Mouse (Mus musculus): Measurements from ENCODE around the gene Pipox.

The Pipox gene

DNA sequence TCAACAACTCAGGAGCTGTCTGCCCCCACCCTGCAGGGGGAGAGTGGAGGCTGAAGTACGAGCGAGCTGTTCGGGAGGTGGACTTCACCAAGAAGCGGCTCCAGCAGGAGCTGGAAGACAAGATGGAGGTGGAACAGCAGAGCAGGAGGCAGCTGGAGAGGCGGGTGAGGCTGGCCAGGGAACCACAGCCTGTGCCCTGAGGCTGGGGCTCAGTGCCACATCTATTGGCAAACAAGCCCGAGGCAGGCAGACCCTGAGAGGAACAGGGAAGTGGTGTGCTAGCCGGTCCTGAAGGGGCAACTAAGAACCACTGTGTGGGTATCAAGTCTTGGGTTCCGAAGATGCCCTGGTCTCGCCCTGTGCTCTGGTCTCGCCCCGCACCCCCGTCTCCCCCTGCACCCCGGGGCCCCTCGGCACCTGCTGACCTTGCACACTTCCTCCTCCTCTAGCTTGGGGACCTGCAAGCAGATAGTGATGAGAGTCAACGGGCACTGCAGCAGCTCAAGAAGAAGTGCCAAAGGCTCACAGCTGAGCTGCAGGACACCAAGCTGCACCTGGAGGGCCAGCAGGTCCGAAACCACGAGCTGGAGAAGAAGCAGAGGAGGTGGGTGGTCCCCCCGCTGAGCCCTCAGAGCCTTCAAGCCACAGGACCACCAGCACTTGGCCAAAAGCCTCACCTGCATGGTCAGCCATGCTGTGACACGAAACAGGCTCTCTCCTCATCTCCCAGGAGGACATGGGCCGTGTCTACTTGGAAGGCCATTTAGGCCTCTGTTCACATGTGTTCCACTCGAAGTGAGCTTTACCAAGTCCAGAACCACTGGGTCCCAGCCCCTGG is 50.6 kb downstream of the Pipox start:
- no peak for DNase-seq

DNA sequence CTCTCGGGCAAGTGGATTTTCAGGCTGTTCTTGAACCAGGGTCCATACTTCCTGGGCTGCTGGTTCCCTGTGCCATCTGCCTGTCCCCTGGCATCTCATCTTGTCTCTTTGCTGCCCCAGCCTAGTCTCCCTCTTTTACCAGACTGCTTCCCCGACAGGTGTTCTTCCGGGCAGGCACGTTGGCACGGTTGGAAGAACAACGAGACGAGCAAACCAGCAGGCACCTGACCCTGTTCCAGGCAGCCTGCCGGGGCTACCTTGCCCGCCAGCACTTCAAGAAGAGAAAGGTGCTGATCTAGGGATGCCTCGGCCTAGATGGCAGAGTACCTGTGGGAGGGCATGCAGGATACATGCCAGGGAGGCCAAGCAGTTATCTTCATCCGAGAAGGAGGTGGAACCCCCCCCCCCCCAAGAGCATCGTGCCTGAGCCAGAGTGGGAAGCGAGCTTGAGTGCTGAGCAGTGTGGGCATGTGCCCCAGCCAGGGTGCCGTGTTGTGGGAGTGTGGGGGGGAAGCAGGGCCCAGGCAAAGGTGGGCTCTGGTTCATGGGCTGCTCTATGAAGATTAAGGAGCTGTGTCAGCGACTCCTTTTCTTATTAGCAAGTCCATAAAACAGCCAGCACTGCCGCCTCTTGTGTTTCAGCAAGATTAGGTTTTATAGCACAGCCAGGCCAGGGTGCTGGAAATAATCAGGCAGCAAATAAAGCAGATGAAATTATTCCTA is 53.2 kb downstream of the Pipox start:
- no peak for DNase-seq

DNA sequence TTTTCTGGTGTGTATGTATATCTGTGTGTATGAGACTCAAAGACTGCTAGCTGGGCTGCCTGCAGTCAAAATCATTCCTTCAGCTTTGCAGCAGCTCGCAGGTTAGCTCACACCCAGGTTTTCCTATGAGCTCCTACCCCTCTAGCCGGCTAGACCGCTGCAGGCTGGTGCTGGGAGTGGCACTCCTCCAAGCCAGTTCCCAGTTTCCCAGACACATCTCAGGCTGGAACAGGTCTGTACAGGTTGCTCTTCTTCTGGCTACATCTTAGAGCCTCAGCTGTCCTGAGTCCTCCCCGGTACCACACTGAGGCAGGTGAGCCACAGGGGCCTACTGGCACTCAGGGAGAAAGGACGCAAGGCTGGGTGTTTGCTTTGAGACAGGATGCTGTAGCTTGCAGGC is 56.0 kb downstream of the Pipox start:
- DNase-seq, result no peak

DNA sequence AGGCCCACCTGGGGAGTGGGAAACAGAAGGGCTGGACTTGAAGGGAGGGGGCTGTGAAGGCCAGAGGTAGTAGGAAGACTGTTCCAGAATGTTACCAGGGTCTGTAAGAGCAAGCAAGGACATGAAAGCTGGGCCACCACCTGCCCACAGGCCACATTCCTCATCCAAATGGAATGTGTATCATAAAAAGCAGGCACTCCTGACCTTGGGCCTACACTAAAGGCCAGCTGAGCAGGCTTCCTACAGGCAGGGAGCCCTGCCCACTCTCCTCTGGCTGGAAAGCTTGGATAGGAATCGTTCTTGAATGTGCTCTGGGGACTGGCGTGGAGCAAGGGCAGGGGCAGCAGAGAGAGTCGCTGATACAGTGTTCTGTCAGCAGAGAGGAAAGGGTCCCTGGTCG is 57.1 kb downstream of the Pipox start:
- no peak for DNase-seq

DNA sequence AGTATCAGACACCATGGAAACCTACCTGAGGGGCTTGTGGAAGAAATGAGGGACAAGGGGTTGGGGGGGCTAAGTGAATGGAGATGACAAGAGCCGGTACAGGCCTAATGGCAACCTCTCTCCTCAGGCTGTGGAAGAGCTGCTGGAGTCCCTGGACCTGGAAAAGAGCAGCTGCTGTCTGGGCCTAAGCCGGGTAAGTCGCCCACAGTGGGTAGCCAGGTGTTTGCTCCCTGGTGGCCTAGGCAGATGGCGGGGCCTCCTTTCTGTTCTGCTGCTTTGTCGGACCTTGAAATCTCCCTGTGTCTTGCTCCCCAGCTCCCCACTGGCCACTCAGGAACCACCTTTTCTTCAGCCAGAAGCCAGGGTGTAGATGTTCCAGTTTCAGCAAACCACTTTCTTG is 57.6 kb downstream of the Pipox start:
- no peak for DNase-seq

DNA sequence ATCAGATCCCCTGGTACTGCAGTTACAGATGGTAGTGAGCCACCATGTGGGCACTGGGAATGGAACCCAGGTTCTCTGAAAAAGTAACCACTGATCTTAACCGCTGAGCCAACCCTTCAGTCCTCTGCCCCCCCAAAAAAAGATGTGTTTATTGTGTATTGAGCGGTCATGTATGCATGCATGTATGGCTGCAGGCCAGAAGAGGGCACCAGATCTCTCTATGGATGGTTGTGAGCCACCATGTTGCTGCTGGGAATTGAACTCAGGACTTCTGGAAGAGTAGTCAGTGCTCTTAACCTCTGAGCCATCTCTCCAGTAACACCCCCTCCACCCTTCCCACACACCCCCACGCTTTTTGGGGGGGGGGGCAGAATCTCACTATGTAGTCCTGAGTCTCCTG is 58.8 kb downstream of the Pipox start:
- DNase-seq, result no peak

DNA sequence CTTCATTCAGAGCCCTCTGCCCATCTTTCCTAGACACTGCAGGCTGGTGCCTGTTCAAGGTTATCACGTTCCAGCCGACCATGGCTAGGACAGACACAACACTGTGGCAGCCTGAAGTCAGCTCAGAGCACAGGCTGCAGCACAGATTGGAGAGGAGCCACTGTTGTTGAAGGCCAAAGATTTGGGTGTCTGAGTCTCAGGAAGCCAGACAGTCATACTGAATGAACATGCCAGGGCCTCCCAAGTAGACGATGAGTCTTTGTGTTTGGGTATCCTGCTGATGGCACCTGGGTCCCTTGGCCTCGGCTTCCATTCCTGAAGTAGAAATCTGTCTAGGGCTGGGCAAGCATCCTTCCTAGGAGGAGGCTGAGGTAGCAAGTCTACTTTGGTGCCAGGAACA is 61.4 kb downstream of the Pipox start:
- DNase-seq, result no peak

DNA sequence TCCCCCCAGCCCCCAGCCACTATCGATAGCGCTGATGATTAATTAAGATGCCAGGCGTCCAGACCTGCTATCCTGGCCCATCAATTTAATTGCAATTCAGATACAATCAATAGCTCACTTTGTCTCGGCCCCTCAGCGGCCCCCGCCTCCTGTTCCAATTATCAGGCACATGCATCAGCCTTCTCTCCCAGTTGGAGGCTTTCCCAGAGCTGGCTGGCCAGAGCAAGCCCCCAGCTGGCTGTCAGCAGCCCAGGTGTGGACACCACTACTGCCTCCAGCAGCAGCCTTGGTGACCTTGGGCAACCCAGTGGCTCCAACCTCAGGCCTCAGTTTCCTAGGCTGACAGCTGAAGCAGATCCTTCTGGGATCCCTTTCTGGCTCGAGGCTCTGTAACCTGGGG is 63.0 kb downstream of the Pipox start:
- no peak for DNase-seq
